Mouse (Mus musculus) lung, adult 2 months (tissue): Measurements from ENCODE around the gene Fthl17a.

Source experiments
- CTCF ChIP-seq: fragments of 200-500 bp; IDR thresholded peaks from 2 replicates; pipeline ENCODE4 v1.5.1; 2011; ENCODE audit warnings: mild to moderate bottlenecking, low read length, control low read depth; ENCODE audit not compliant: insufficient read depth
- POLR2A ChIP-seq: fragments of 200-500 bp; IDR thresholded peaks from 2 replicates; pipeline ENCODE4 v1.6.1; 2011; ENCODE audit warnings: low read depth, mild to moderate bottlenecking, control low read depth, low read length, borderline replicate concordance; ENCODE audit errors: extremely low read depth

- TF ChIP-seq CTCF (no peak), POLR2A (no peak)
Measured at GRCm38 (mm10) chrX:85272296-85272695, 22.8 kb downstream of the Fthl17a start.
